Mouse (Mus musculus): ENCODE data around the gene Cox14.
A peak's percentile ranks its signal among the peaks of the same experiment; 100 is the strongest.
"Not testable (repeated sequence)": the region's sequence is repeated elsewhere in the genome, so short reads cannot be mapped to it uniquely, and the experiment has no call there.

The Cox14 gene

GRCm38 (mm10) chr15:99725341-99726155, at the start of gene Cox14:
TSS of gene Cox14 (plus strand) at chr15:99725618.
- DNase-seq, result peak; percentile 95 to 98

DNA sequence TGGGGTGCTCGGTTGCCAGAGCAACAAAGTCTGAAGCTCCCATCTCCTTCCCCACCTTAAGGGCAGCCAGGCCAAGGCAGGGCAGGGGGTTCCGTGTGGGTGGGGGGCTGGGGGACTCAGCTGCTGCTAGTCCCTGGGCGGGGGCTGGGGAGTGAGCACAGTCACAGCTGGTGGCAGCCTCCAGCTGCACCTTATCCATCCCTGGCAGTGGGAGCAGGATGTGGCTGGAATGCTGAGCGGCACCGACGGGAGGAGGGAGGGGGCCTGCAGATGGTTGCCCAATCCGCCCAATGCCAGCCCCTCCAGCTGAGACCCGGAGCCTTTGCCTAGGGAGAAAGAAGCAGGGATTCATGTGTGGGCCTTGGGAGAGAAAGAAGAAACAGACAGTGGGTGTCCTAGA, 48.3 kb upstream of the Cox14 start:
- DNase-seq, result no peak

- peak in 1 of 2 experiments; percentile 48 for DNase-seq
Measured at GRCm38 (mm10) chr15:99678063-99678800, 47.2 kb upstream of the Cox14 start.

GRCm38 (mm10) chr15:99679008-99679407, 46.4 kb upstream of the Cox14 start:
- DNase-seq, result no peak

DNA sequence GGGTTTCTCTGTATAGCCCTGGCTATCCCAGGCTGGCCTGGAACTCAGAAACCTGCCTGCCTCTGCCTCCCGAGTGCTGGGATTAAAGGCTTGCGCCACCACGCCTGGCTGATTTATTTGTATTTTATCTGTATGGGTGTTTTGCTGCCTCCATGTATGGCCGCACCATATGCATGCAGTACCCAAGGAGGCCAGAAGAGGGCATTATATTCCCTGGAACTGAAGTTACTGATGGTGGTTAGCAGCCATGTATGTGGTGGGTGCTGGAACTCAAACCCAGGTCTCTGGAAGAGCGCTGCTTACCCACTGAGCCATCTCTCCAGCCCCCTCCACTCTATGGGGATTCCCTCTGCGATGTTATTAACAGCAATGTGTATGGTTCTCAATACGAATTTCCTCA, 42.5 kb upstream of the Cox14 start:
- DNase-seq, result no peak

- no peak for DNase-seq
Measured at GRCm38 (mm10) chr15:99684156-99684555, 41.3 kb upstream of the Cox14 start.

- peak in 1 of 2 experiments; percentile 64 for DNase-seq
Measured at GRCm38 (mm10) chr15:99688712-99689111, 36.7 kb upstream of the Cox14 start.

DNA sequence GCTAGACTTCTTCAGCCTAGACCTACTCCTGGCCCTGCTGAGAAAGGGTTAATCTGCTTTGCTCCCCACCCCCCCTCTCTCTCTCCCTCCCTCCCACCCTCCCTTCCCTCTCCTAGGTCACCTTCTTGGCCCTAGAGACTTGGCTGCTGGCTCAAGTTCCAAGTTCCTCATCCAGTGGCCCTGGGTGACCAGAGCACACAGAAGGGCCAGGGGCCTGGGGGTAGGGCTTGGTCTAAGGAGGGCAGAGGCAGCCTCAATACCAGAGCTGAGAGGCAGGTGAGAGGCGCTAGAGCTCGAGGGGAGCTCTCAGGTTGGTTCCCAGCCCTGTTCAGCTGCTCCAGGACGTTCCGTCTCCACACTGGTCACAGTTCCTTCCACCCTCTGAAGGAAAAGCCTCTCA, 34.5 kb upstream of the Cox14 start:
- no peak for DNase-seq

DNA sequence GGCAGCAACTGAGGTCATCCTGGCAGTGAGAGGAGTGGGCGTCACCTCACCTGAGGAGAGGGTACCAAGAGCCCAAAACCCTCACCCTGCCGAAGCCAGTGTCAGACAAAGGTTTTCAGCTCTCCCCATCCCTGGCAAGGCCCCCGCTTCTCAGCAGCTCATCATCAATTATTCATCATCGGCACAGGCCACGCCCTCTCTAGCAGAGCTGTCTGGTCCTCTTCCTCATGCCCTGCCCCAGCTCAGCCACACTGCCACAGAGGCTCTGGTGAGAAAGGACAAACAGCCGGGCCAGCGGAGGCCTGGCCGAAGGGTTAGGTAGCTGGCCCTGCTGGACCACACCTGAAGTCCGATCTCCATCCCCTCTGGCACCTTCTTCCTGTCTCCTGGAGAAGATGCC, 33.4 kb upstream of the Cox14 start:
- no peak for DNase-seq

DNA sequence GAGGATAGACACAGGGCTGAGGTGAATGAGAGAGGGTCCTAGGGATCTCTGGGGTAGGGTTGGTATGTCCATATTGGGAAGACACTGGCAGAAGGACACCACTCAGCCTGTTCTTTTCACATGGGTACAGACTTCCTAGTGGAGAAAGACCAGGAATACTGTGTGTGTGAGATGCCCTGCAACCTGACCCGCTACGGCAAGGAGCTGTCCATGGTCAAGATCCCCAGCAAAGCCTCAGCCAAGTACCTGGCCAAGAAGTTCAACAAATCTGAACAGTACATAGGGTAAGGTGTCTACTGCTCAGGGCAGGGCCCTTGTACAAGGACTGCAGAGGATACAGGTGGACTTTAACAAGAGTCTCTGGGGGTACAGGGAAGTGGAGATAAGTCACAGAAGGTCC, 28.1 kb upstream of the Cox14 start:
- DNase-seq, result no peak

DNA sequence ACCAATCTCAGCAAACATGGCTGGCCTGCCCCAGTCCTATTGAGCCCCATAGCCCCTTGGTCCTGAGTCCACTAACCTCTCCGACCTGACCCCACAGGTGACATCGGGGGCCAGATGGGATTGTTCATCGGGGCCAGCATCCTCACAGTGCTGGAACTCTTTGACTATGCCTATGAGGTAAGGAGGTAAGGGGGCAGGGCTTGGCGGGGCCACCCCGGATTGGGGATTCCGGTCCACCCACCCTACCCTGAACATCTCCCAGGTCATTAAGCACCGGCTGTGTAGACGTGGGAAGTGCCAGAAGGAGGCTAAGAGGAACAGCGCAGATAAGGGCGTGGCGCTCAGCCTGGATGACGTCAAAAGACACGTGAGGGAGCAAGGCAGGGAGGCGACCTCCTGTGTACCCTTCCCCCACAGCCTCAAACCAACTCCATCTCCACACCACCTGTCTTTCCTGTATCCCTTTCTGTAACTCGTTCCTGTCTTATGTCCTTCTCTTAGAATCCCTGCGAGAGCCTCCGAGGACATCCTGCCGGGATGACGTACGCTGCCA, 26.8 kb upstream of the Cox14 start:
- peak in 1 of 2 experiments; percentile 53 for DNase-seq

- DNase-seq, result no peak
Measured at GRCm38 (mm10) chr15:99699715-99700114, 25.7 kb upstream of the Cox14 start.

DNA sequence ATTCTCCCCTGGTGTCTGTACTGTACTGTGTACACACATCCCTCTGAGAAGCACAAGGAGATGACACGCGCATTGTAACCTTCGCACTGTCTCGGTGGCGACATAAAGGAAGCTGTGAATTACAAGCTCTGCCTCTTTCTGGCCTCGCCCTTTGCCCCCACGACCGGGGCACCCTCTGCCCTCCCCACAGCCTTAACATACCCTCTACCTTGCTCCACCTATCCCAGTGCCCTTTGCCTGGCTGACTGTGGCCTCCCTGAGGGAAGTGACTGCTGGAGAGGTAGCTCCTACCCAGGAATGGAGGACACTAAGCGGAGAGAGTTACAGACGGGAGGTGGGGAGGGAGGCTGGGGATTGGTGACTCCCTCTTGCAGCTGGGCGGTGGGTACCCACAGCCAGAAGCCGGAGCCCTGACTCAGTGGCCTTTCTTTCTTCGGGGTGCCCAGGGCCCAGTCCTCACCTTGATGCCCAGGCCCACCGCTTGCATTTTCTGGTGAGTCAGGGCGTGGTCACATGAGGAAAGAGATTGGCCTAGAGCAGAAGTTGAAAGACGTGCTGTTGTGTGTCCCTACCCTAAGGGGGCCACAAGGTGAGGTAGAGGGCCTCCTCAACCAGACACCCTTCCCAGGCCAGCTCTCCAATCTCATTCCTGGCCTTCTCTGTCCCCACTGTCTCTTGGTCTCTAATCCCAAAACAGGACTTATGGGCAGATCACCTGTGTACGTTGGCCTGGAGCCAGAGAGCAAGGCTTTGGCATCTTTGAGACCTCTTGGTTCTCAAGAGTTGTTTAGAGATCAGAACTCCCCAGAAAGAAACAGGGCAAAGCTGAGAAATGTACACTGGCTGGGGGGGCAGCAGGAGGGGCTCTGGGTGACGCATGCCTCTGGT, 25.0 kb upstream of the Cox14 start:
- DNase-seq, result no peak

DNA sequence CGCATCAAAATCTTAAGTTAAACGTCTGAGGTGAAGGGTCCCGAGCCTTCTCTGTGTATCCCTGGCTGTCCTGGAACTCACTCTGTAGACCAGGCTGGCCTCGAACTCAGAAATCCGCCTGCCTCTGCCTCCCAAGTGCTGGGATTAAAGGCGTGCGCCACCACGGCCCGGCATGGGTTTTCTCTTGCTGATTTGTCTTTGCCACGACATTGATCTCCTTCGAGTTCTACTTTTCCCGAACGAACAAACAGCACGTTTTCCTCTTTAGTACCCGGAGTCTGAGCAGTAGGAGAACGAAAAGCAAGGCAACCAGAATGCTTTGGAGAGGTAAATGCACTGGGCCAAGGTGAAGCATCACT, 23.8 kb upstream of the Cox14 start:
- not testable (repeated sequence) for DNase-seq

DNA sequence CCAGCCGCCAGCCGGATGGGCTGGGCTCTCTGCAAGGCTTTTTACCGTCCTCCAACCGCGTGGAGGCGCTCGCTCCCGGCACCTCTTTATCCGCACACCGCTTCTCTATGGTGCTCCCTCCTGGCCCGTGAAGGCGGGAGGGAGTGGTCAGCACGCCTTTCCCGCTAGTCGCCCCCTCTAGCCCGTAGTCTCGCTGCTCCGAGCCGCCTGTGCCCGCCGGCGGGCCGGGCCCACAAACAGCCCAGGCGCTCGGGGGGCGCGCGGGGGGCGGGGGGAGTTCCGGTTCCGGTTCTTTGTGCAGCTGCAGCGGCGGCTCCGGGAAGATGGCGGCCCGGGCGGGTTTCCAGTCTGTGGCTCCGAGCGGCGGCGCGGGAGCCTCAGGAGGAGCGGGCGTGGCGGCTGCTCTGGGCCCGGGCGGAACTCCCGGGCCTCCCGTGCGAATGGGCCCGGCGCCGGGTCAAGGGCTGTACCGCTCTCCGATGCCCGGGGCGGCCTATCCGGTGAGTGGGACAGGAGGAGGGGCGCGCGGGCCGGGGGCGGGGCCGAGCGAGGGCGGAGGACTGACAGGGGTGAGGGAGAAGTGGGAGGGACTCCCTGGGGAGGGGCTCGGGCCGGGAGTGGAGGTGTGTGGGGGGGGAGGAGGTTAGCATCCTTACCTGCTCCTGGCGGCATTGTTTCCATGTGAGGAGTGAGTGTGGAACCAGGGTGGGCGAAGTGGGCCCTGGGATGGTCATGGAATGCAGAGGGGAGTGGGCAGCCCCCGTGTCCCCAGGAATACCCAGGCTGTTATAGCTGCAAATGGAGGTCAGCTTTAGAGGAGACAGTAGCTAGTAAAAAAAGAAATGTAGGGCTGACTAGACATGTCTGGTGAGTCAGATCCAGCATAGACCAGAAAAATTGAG, 23.2 kb upstream of the Cox14 start, which contains the start of gene Smarcd1:
Gene Smarcd1 (plus strand): TSS at position 131 of the 902 bp plus-strand sequence.
- peak; percentile 93 to 95 for DNase-seq

DNA sequence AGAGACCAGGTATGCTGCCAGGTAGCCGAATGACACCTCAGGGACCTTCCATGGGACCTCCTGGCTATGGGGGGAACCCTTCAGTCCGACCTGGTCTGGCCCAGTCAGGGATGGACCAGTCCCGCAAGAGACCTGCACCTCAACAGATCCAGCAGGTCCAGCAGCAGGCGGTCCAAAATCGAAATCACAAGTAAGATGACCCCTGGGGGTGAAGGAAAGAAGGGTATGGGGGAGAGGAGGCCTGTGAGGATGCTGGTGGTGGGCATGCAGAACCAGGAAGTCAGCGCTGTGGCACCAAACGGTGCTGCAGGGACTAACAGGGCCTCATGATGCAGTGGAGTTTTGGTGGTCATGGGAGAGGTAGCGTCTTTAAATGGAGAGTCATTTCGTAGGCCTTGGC, 22.3 kb upstream of the Cox14 start:
- no peak for DNase-seq

DNA sequence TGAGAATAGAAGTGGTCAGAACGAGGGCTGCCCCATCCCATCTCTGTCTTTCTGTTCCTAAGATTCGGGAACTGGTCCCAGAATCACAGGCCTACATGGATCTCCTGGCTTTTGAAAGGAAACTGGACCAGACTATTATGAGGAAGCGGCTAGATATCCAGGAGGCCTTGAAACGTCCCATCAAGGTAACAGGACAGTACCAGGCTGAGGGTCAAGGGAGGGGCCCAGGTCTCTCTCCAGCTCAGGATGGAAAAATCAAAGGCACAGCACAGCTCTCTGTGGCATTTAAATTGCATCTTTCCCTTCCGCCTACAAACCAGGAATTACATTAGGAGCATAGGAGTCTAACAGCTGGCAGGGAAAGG, 21.8 kb upstream of the Cox14 start:
- no peak for DNase-seq

- DNase-seq, result no peak
Measured at GRCm38 (mm10) chr15:99704041-99704681, 21.3 kb upstream of the Cox14 start.

DNA sequence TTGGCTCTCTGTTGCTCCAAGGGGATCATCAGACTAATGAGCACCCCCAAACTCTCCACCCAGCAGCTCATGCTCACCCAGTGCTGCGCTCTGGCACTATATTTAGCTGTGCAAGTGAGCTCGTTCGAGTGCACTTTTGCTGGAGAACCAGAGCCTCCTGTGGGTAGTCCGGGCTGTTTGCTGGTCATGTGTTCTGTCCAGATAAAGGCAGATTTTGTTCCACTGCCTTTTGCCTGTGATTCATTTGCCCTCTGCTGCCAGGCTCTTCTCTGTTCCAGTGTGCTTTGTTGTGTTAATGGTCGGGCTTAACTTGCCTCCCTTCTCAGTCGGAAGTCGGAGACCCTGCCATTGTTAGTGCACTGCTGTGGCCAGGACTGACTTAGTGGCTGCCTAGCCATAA, 20.5 kb upstream of the Cox14 start:
- no peak for DNase-seq

- DNase-seq, result peak in 1 of 2 experiments; percentile 49
Measured at GRCm38 (mm10) chr15:99705440-99706048, 19.9 kb upstream of the Cox14 start, which contains the start of gene Gm17349. TSS of gene Gm17349 (minus strand) at chr15:99705490.

- DNase-seq, result no peak
Measured at GRCm38 (mm10) chr15:99708176-99708575, 17.2 kb upstream of the Cox14 start.

Data from lung, adult 18-20 months (tissue).